Mouse (Mus musculus) NIH3T3 (cell line): Measurements from ENCODE around the gene Ctsd.

Experiments
- DNase-seq: peaks from one replicate; pipeline ENCODE4 v3.0.0-alpha.2; 2012; ENCODE audit warnings: low read depth

The Ctsd gene

GRCm38 (mm10) chr7:142399250-142399649 lies 11.4 kb upstream of the Ctsd start:
- DNase-seq: no peak

- no peak for DNase-seq
Measured at GRCm38 (mm10) chr7:142398052-142398451, 10.2 kb upstream of the Ctsd start.

GRCm38 (mm10) chr7:142396611-142397010 lies 8.8 kb upstream of the Ctsd start:
- DNase-seq: no peak

GRCm38 (mm10) chr7:142395472-142395871 lies 7.6 kb upstream of the Ctsd start:
- no peak for DNase-seq

GRCm38 (mm10) chr7:142394261-142395190 lies 6.7 kb upstream of the Ctsd start:
- no peak for DNase-seq

GRCm38 (mm10) chr7:142393191-142393590 lies 5.4 kb upstream of the Ctsd start:
- DNase-seq: peak; percentile 89

- no peak for DNase-seq
Measured at GRCm38 (mm10) chr7:142391609-142392008, 3.8 kb upstream of the Ctsd start.

- no peak for DNase-seq
Measured at GRCm38 (mm10) chr7:142391108-142391507, 3.3 kb upstream of the Ctsd start.

GRCm38 (mm10) chr7:142389961-142390650 lies 2.3 kb upstream of the Ctsd start:
- no peak for DNase-seq

- no peak for DNase-seq
Measured at GRCm38 (mm10) chr7:142388740-142389139, 902 bp upstream of the Ctsd start.

- no peak for DNase-seq
Measured at GRCm38 (mm10) chr7:142388198-142388597, 360 bp upstream of the Ctsd start.

GRCm38 (mm10) chr7:142386621-142387201 lies 1.1 kb downstream of the Ctsd start:
- peak; percentile 33 for DNase-seq

- DNase-seq: no peak
Measured at GRCm38 (mm10) chr7:142385742-142386403, 2.0 kb downstream of the Ctsd start.

- no peak for DNase-seq
Measured at GRCm38 (mm10) chr7:142384306-142384705, 3.5 kb downstream of the Ctsd start.

GRCm38 (mm10) chr7:142382567-142382966 lies 5.3 kb downstream of the Ctsd start, which contains the start of gene Gm49369:
Gene Gm49369 (minus strand): TSS chr7:142382667.
- no peak for DNase-seq

GRCm38 (mm10) chr7:142381175-142381574 lies 6.7 kb downstream of the Ctsd start:
- DNase-seq: no peak

GRCm38 (mm10) chr7:142379186-142379585 lies 8.7 kb downstream of the Ctsd start:
- DNase-seq: no peak

GRCm38 (mm10) chr7:142377233-142377925 lies 10.5 kb downstream of the Ctsd start:
- no peak for DNase-seq

- no peak for DNase-seq
Measured at GRCm38 (mm10) chr7:142376096-142376495, 11.7 kb downstream of the Ctsd start.

- DNase-seq: peak; percentile 61
Measured at GRCm38 (mm10) chr7:142375261-142375724, 12.5 kb downstream of the Ctsd start.

- DNase-seq: no peak
Measured at GRCm38 (mm10) chr7:142374413-142375015, 13.3 kb downstream of the Ctsd start.
